ENCODE assay signal across 16 mouse cellular contexts in the genomic region with DNA sequence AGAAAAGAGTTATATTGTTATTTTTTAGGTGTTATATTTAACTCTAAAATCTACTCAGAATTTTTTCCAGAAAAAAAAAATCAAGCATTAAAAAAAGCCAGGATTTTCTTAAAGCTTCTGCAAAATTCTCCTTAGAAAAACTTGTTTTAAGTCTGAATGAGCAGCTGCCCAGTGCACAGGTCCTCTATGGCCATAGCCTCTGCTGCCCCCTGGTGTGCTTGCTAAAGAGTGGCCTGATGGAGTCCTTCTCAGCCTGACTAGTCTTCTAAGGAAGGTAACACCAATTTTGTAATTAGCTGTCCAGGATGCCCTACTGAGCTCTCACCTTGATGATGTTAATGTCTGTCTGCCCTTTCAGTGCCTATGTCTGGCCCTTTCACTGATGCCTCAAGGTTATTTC. TPM values are rescaled to one million over a fixed set of nuclear protein-coding genes. Genes with fewer than 3 reads are reported as not detected.
DNase-seq lines count a peak whose midpoint lies in the region; ATAC-seq and TF ChIP-seq lines count a peak whose summit lies in the region.
"Had no signal": no experiment of that assay in that cellular context is flagged by ENCODE, and none has a peak within 500 bp of the region (broad histone marks: within the 10 kb centered on the region; RNA-seq: fewer than 3 reads in every experiment).

No protein-coding gene starts in this region.

- TF ChIP-seq EP300 in heart, postnatal 0 days (IDR thresholded peaks at IDR 0.05; ENCODE audit: low read depth) = no peak
- no peak for TF ChIP-seq EP300 in lung, postnatal 0 days (IDR thresholded peaks at IDR 0.05)

- H3K27me3 ChIP-seq in heart, postnatal 0 days (ENCODE audit: control insufficient read depth, insufficient read depth, low read length) = no peaks in the 10 kb centered on the region
- no peaks in the 10 kb centered on the region for H3K27me3 ChIP-seq in lung, postnatal 0 days (replicated peaks; ENCODE audit: insufficient read depth, low read length)
- no peaks in the 10 kb centered on the region for H3K27me3 ChIP-seq in forebrain, embryonic 10.5 days (ENCODE audit: poor library complexity, severe bottlenecking)
- H3K27me3 ChIP-seq: embryonic facial prominence, embryonic 12.5 days; hindbrain, embryonic 12.5 days; neural tube, embryonic 13.5 days had no signal

- peak; percentile 50 for TF ChIP-seq CTCF in heart, postnatal 0 days (IDR thresholded peaks at IDR 0.05; ENCODE audit: low read depth)
- peak; percentile 56 for TF ChIP-seq CTCF in lung, postnatal 0 days (IDR thresholded peaks at IDR 0.05)

- no peak overlapping the region for H3K4me2 ChIP-seq in heart, postnatal 0 days (ENCODE audit: low read depth, low read length)
- no peak overlapping the region for H3K4me2 ChIP-seq in lung, postnatal 0 days (replicated peaks; ENCODE audit: low read depth, low read length)
- H3K4me2 ChIP-seq: embryonic facial prominence, embryonic 12.5 days; hindbrain, embryonic 12.5 days; neural tube, embryonic 13.5 days had no signal

- no peak overlapping the region for H3K27ac ChIP-seq in heart, postnatal 0 days (ENCODE audit: low read depth)
- no peak overlapping the region for H3K27ac ChIP-seq in lung, postnatal 0 days (ENCODE audit: low read length)
- no peak overlapping the region for H3K27ac ChIP-seq in forebrain, embryonic 10.5 days
- H3K27ac ChIP-seq: embryonic facial prominence, embryonic 12.5 days; hindbrain, embryonic 12.5 days; neural tube, embryonic 13.5 days had no signal

- no peaks in the 10 kb centered on the region for H3K36me3 ChIP-seq in heart, postnatal 0 days (replicated peaks; ENCODE audit: control insufficient read depth, insufficient read depth, low read length)
- no peaks in the 10 kb centered on the region for H3K36me3 ChIP-seq in lung, postnatal 0 days (ENCODE audit: insufficient read depth, low read length)
- H3K36me3 ChIP-seq in forebrain, embryonic 10.5 days (replicated peaks) = no peaks in the 10 kb centered on the region
- H3K36me3 ChIP-seq: embryonic facial prominence, embryonic 12.5 days; hindbrain, embryonic 12.5 days; neural tube, embryonic 13.5 days had no signal

- H3K4me1 ChIP-seq in heart, postnatal 0 days (ENCODE audit: control insufficient read depth, insufficient read depth) = no peaks in the 10 kb centered on the region
- H3K4me1 ChIP-seq in lung, postnatal 0 days (ENCODE audit: insufficient read depth, low read depth, low read length) = no peaks in the 10 kb centered on the region
- no peaks in the 10 kb centered on the region for H3K4me1 ChIP-seq in forebrain, embryonic 10.5 days
- H3K4me1 ChIP-seq: embryonic facial prominence, embryonic 12.5 days; hindbrain, embryonic 12.5 days; neural tube, embryonic 13.5 days had no signal

- peak; percentile 14 for DNase-seq in heart, postnatal 0 days (ENCODE audit: low spot score)
- no peak for DNase-seq in heart, adult 18-20 months
- peak; percentile 10 for DNase-seq in lung, postnatal 0 days (ENCODE audit: low spot score)
- no peak for DNase-seq in lung, postnatal 25 days (ENCODE audit: low spot score)
- DNase-seq in brain, adult 2 months (ENCODE audit: low read depth, low spot score) = peak; percentile 3
- peak; percentile 32 to 46 for DNase-seq in natural killer cell, adult 2 months (ENCODE audit: low spot score in 2 of 2)
- DNase-seq in cerebellum, adult 18-20 months = no peak
- no peak for DNase-seq in forebrain, embryonic 10.5 days (ENCODE audit: extremely low spot score, low spot score)
- DNase-seq: adrenal gland, postnatal 14 days had no signal

- no peaks in the 10 kb centered on the region for H3K9me3 ChIP-seq in heart, postnatal 0 days (replicated peaks; ENCODE audit: control insufficient read depth, low read length)
- no peaks in the 10 kb centered on the region for H3K9me3 ChIP-seq in lung, postnatal 0 days (ENCODE audit: low read length)
- no peaks in the 10 kb centered on the region for H3K9me3 ChIP-seq in forebrain, embryonic 10.5 days
- H3K9me3 ChIP-seq: embryonic facial prominence, embryonic 12.5 days; hindbrain, embryonic 12.5 days; neural tube, embryonic 13.5 days had no signal

- no peak for ATAC-seq in heart, postnatal 0 days (ENCODE audit: insufficient read depth, low read depth)
- no peak for ATAC-seq in lung, postnatal 0 days

- no peak overlapping the region for H3K9ac ChIP-seq in heart, postnatal 0 days (replicated peaks; ENCODE audit: low read depth, low read length)
- H3K9ac ChIP-seq in lung, postnatal 0 days (replicated peaks; ENCODE audit: low read depth) = no peak overlapping the region
- H3K9ac ChIP-seq: embryonic facial prominence, embryonic 12.5 days; hindbrain, embryonic 12.5 days; neural tube, embryonic 13.5 days had no signal

- H3K4me3 ChIP-seq in heart, postnatal 0 days (ENCODE audit: low read depth, low read length) = no peak overlapping the region
- H3K4me3 ChIP-seq in lung, postnatal 0 days (ENCODE audit: low read depth, low read length) = no peak overlapping the region
- no peak overlapping the region for H3K4me3 ChIP-seq in forebrain, embryonic 10.5 days
- H3K4me3 ChIP-seq: embryonic facial prominence, embryonic 12.5 days; hindbrain, embryonic 12.5 days; neural tube, embryonic 13.5 days had no signal

RNA-seq across cellular contexts. Expression of gene Ifng, which starts 29.5 kb away (rescaled TPM):
- total RNA-seq in heart, postnatal 0 days (2014; rRNA removed; ENCODE audit: low replicate concordance) = not detected in 2 replicates
- not detected in 2 replicates for polyA plus RNA-seq in heart, postnatal 0 days (2015; fragmentation: Nextera tagmentation; extraction: Ambion mirVana)
- not detected for total RNA-seq in heart, adult 18-20 months (2021)
- polyA plus RNA-seq in lung, postnatal 0 days (2015; fragmentation: Nextera tagmentation; extraction: Ambion mirVana) = 0.13 TPM in 1 of 2 replicates, not detected in the other
- polyA plus RNA-seq in forebrain, embryonic 10.5 days (2016; fragmentation: Nextera tagmentation; extraction: Ambion mirVana) = not detected in 2 replicates
- total RNA-seq: adrenal gland, postnatal 14 days; ES-E14; layer of hippocampus, postnatal 10 days had no signal
- polyA plus RNA-seq: embryonic facial prominence, embryonic 12.5 days; hindbrain, embryonic 12.5 days; lung, embryonic 16.5 days; neural tube, embryonic 13.5 days; stomach, embryonic 16.5 days had no signal

RNA-seq across cellular contexts. Expression of gene Gm9049, which starts 57.5 kb away (rescaled TPM):
- 0.08 TPM in 1 of 2 replicates, not detected in the other for total RNA-seq in heart, postnatal 0 days (2014; rRNA removed; ENCODE audit: low replicate concordance)
- 0.05 TPM in 2 replicates for polyA plus RNA-seq in heart, postnatal 0 days (2015; fragmentation: Nextera tagmentation; extraction: Ambion mirVana)
- total RNA-seq in heart, adult 18-20 months (2021) = not detected
- polyA plus RNA-seq in lung, postnatal 0 days (2015; fragmentation: Nextera tagmentation; extraction: Ambion mirVana) = 0.06 TPM in 1 of 2 replicates, not detected in the other
- polyA plus RNA-seq in forebrain, embryonic 10.5 days (2016; fragmentation: Nextera tagmentation; extraction: Ambion mirVana) = 0.06 and 0.09 TPM in 2 replicates
- total RNA-seq: adrenal gland, postnatal 14 days; layer of hippocampus, postnatal 10 days had no signal
- polyA plus RNA-seq: embryonic facial prominence, embryonic 12.5 days; hindbrain, embryonic 12.5 days; neural tube, embryonic 13.5 days; stomach, embryonic 16.5 days had no signal

Comparison
In these comparisons a context has a peak if more than half of its experiments do, and no peak if none do; other contexts are left out.
1. DNase-seq: peak in heart, postnatal 0 days (single experiment), lung, postnatal 0 days (single experiment), brain, adult 2 months (single experiment) and natural killer cell, adult 2 months (2 of 2); none in heart, adult 18-20 months (0 of 2), lung, postnatal 25 days (single experiment), cerebellum, adult 18-20 months (0 of 2) and forebrain, embryonic 10.5 days (single experiment).